ENCODE assay signal across 15 mouse cellular contexts in genomic region chr17:30279684-30280083, GRCm38 (mm10).
DNase-seq lines count a peak whose midpoint lies in the region; ATAC-seq and TF ChIP-seq lines count a peak whose summit lies in the region.
"Had no signal": no experiment of that assay in that cellular context is flagged by ENCODE, and none has a peak within 500 bp of the region (broad histone marks: within the 10 kb centered on the region; RNA-seq: fewer than 3 reads in every experiment).

No protein-coding gene starts in this region.

- TF ChIP-seq EP300 in CH12.LX (IDR thresholded peaks at IDR 0.05; ENCODE audit: low read length): no peak

- peak; percentile 29 for DNase-seq in embryonic facial prominence, embryonic 11.5 days (ENCODE audit: low spot score)
- DNase-seq in embryonic facial prominence, embryonic 10.5 days (ENCODE audit: low spot score): no peak
- DNase-seq in CH12.LX (ENCODE audit: extremely low read depth): no peak
- no peak for DNase-seq in adrenal gland, adult 18-20 months (ENCODE audit: low spot score in 2 of 2)
- DNase-seq in right cerebral cortex, postnatal 10 days (ENCODE audit: low spot score in 2 of 2): no peak
- DNase-seq: adrenal gland, postnatal 14 days; cerebellum, adult 2 months; heart, adult 2 months; layer of hippocampus, postnatal 36 days; lung, adult 2 months had no signal

- no peak overlapping the region for H3K4me3 ChIP-seq in embryonic facial prominence, embryonic 11.5 days (ENCODE audit: low read depth, low read length)
- no peak overlapping the region for H3K4me3 ChIP-seq in embryonic facial prominence, embryonic 10.5 days
- H3K4me3 ChIP-seq in CH12.LX (replicated peaks in 1 of 3; ENCODE audit: low read depth in 2 of 3, low read length in 2 of 3, poor library complexity in 1 of 3): peak overlapping the region in 2 of 3 experiments; percentile 24 to 32
- H3K4me3 ChIP-seq in forebrain, embryonic 15.5 days: no peak overlapping the region
- no peak overlapping the region for H3K4me3 ChIP-seq in midbrain, embryonic 12.5 days
- H3K4me3 ChIP-seq in intestine, embryonic 16.5 days (ENCODE audit: low read length): no peak overlapping the region
- H3K4me3 ChIP-seq: heart, adult 2 months; neural tube, embryonic 13.5 days had no signal

- H3K27ac ChIP-seq in embryonic facial prominence, embryonic 11.5 days (replicated peaks; ENCODE audit: low read depth, low read length): no peak overlapping the region
- H3K27ac ChIP-seq in embryonic facial prominence, embryonic 10.5 days (replicated peaks): no peak overlapping the region
- H3K27ac ChIP-seq in CH12.LX (ENCODE audit: insufficient read depth, low read depth): no peak overlapping the region
- no peak overlapping the region for H3K27ac ChIP-seq in forebrain, embryonic 15.5 days (replicated peaks)
- peak overlapping the region; percentile 79 for H3K27ac ChIP-seq in midbrain, embryonic 12.5 days (replicated peaks)
- no peak overlapping the region for H3K27ac ChIP-seq in intestine, embryonic 16.5 days (ENCODE audit: low read length)
- H3K27ac ChIP-seq: heart, adult 2 months had no signal

- H3K4me2 ChIP-seq in embryonic facial prominence, embryonic 11.5 days (ENCODE audit: low read depth, low read length): no peak overlapping the region
- H3K4me2 ChIP-seq in CH12.LX (ENCODE audit: insufficient read depth, low read depth, poor library complexity, severe bottlenecking): no peak overlapping the region
- H3K4me2 ChIP-seq in forebrain, embryonic 15.5 days (replicated peaks): no peak overlapping the region
- H3K4me2 ChIP-seq in midbrain, embryonic 12.5 days (replicated peaks): peak overlapping the region; percentile 25
- no peak overlapping the region for H3K4me2 ChIP-seq in intestine, embryonic 16.5 days (ENCODE audit: low read depth, low read length)
- H3K4me2 ChIP-seq: neural tube, embryonic 13.5 days had no signal

- H3K79me2 ChIP-seq in CH12.LX (replicated peaks; ENCODE audit: control insufficient read depth, extremely low read depth, insufficient read depth, poor library complexity, severe bottlenecking): no peaks in the 10 kb centered on the region

- no peak for TF ChIP-seq POLR2A in CH12.LX (IDR thresholded peaks at IDR 0.05; ENCODE audit: low read depth, low read length)

- WGBS in embryonic facial prominence, embryonic 11.5 days: 46% methylated on average over 5 of the region's 5 CpGs
- 50% methylated on average over 5 of the region's 5 CpGs for WGBS in embryonic facial prominence, embryonic 10.5 days
- 2% methylated on average over 5 of the region's 5 CpGs for WGBS in forebrain, embryonic 15.5 days
- WGBS in midbrain, embryonic 12.5 days: 9% methylated on average over 5 of the region's 5 CpGs
- WGBS in intestine, embryonic 16.5 days: 71% methylated on average over 5 of the region's 5 CpGs

- TF ChIP-seq RAD21 in CH12.LX (IDR thresholded peaks at IDR 0.05; ENCODE audit: low read depth, low read length): no peak

- dilution Hi-C loops in CH12.LX (cut with MboI; ENCODE audit: extremely low pct_ligation_motif_present, extremely low pct_unique_long_range_greater_than_20kb, low sequenced_read_pairs): no loop called here

- H3K9ac ChIP-seq in embryonic facial prominence, embryonic 11.5 days (replicated peaks; ENCODE audit: low read length): no peak overlapping the region
- no peak overlapping the region for H3K9ac ChIP-seq in CH12.LX (ENCODE audit: insufficient read depth, low read depth)
- no peak overlapping the region for H3K9ac ChIP-seq in forebrain, embryonic 15.5 days (replicated peaks)
- H3K9ac ChIP-seq in midbrain, embryonic 12.5 days (replicated peaks): no peak overlapping the region
- no peak overlapping the region for H3K9ac ChIP-seq in intestine, embryonic 16.5 days (ENCODE audit: low read depth, low read length)

- H3K27me3 ChIP-seq in embryonic facial prominence, embryonic 11.5 days (ENCODE audit: control insufficient read depth, insufficient read depth, low read length): no peaks in the 10 kb centered on the region
- H3K27me3 ChIP-seq in embryonic facial prominence, embryonic 10.5 days (replicated peaks; ENCODE audit: low read depth, poor library complexity, severe bottlenecking): no peaks in the 10 kb centered on the region
- no peaks in the 10 kb centered on the region for H3K27me3 ChIP-seq in CH12.LX (replicated peaks)
- no peaks in the 10 kb centered on the region for H3K27me3 ChIP-seq in forebrain, embryonic 15.5 days
- no peaks in the 10 kb centered on the region for H3K27me3 ChIP-seq in midbrain, embryonic 12.5 days
- H3K27me3 ChIP-seq in intestine, embryonic 16.5 days (replicated peaks; ENCODE audit: control insufficient read depth, insufficient read depth, low read length): no peaks in the 10 kb centered on the region
- H3K27me3 ChIP-seq: neural tube, embryonic 13.5 days had no signal

- no peaks in the 10 kb centered on the region for H3K4me1 ChIP-seq in embryonic facial prominence, embryonic 11.5 days (ENCODE audit: control insufficient read depth, insufficient read depth, low read length)
- peaks cover 37% of the 10 kb centered on the region for H3K4me1 ChIP-seq in embryonic facial prominence, embryonic 10.5 days
- H3K4me1 ChIP-seq in CH12.LX (ENCODE audit: control insufficient read depth in 1 of 2, insufficient read depth in 2 of 2): peaks cover 3 to 31% of the 10 kb centered on the region in 2 experiments; a peak in 3 of 4 replicates
- peaks cover 24% of the 10 kb centered on the region for H3K4me1 ChIP-seq in forebrain, embryonic 15.5 days
- H3K4me1 ChIP-seq in midbrain, embryonic 12.5 days: peaks cover 29% of the 10 kb centered on the region
- 0 out of 2 replicates have a peak, but pooled peaks cover 3% of the 10 kb centered on the region for H3K4me1 ChIP-seq in intestine, embryonic 16.5 days (ENCODE audit: control insufficient read depth, insufficient read depth, low read length)

- H3K9me3 ChIP-seq in embryonic facial prominence, embryonic 11.5 days (replicated peaks; ENCODE audit: control insufficient read depth, low read length): no peaks in the 10 kb centered on the region
- no peaks in the 10 kb centered on the region for H3K9me3 ChIP-seq in embryonic facial prominence, embryonic 10.5 days
- H3K9me3 ChIP-seq in CH12.LX (replicated peaks; ENCODE audit: low read length): no peaks in the 10 kb centered on the region
- H3K9me3 ChIP-seq in forebrain, embryonic 15.5 days: no peaks in the 10 kb centered on the region
- no peaks in the 10 kb centered on the region for H3K9me3 ChIP-seq in midbrain, embryonic 12.5 days
- H3K9me3 ChIP-seq in intestine, embryonic 16.5 days (ENCODE audit: control insufficient read depth, low read length): no peaks in the 10 kb centered on the region
- H3K9me3 ChIP-seq: neural tube, embryonic 13.5 days had no signal

- no peaks in the 10 kb centered on the region for H3K36me3 ChIP-seq in embryonic facial prominence, embryonic 11.5 days (replicated peaks; ENCODE audit: control insufficient read depth, insufficient read depth, low read depth, low read length)
- H3K36me3 ChIP-seq in embryonic facial prominence, embryonic 10.5 days (replicated peaks): no peaks in the 10 kb centered on the region
- H3K36me3 ChIP-seq in CH12.LX (replicated peaks in 1 of 2; ENCODE audit: control insufficient read depth in 1 of 2, insufficient read depth in 1 of 2, low read length in 1 of 2): peaks cover 0 to 9% of the 10 kb centered on the region in 2 experiments
- H3K36me3 ChIP-seq in forebrain, embryonic 15.5 days: no peaks in the 10 kb centered on the region
- H3K36me3 ChIP-seq in midbrain, embryonic 12.5 days: 0 out of 2 replicates have a peak, but pooled peaks cover under 1% of the 10 kb centered on the region
- no peaks in the 10 kb centered on the region for H3K36me3 ChIP-seq in intestine, embryonic 16.5 days (ENCODE audit: control insufficient read depth, insufficient read depth, low read length)
- H3K36me3 ChIP-seq: neural tube, embryonic 13.5 days had no signal

- TF ChIP-seq CTCF in CH12.LX (conservative IDR thresholded peaks at IDR 0.05 in 1 of 2, IDR thresholded peaks at IDR 0.05 in 1 of 2; ENCODE audit: low read depth in 2 of 2, low read length in 2 of 2): no peak

- in situ Hi-C loops in CH12.LX (cut with MboI; ENCODE audit: low pct_ligation_motif_present, low pct_unique_long_range_greater_than_20kb, low sequenced_read_pairs): no loop called here

- no peak for ATAC-seq in embryonic facial prominence, embryonic 11.5 days (replicated peaks; ENCODE audit: insufficient number of reproducible peaks, low FRiP score, low TSS enrichment, low read depth)
- ATAC-seq in forebrain, embryonic 15.5 days (replicated peaks): 0 out of 2 replicates have a peak, but pooled peaks have one; percentile 19
- peak; percentile 72 for ATAC-seq in midbrain, embryonic 12.5 days (ENCODE audit: low FRiP score, low read depth)
- no peak for ATAC-seq in intestine, embryonic 16.5 days
- ATAC-seq: inflammation-experienced regulatory T-cells, adult 6 months had no signal

TF ChIP-seq in CH12.LX, 34 proteins besides CTCF, POLR2A, EP300 and RAD21:
- TF ChIP-seq SMC3 (IDR thresholded peaks at IDR 0.05; ENCODE audit: low read depth, low read length): no peak
- TF ChIP-seq MEF2A (IDR thresholded peaks at IDR 0.05; ENCODE audit: borderline replicate concordance, low read depth, low read length): no peak
- no peak for TF ChIP-seq MXI1 (IDR thresholded peaks at IDR 0.05; ENCODE audit: low read depth, low read length)
- no peak for TF ChIP-seq ZNF384 (IDR thresholded peaks at IDR 0.05; ENCODE audit: low read depth, low read length)
- no peak for TF ChIP-seq TBP (conservative IDR thresholded peaks at IDR 0.05; ENCODE audit: low read depth, low read length)
- TF ChIP-seq CHD2 (IDR thresholded peaks at IDR 0.05; ENCODE audit: low read length): no peak
- no peak for TF ChIP-seq ZKSCAN1 (IDR thresholded peaks at IDR 0.05; ENCODE audit: borderline replicate concordance, low read depth, low read length)
- TF ChIP-seq E2F4 (IDR thresholded peaks at IDR 0.05; ENCODE audit: insufficient replicate concordance, low read depth, low read length): no peak
- TF ChIP-seq RCOR1 (conservative IDR thresholded peaks at IDR 0.05; ENCODE audit: low read depth, low read length): no peak
- TF ChIP-seq ZMIZ1 (IDR thresholded peaks at IDR 0.05; ENCODE audit: low read depth, low read length): no peak
- TF ChIP-seq PAX5 (IDR thresholded peaks at IDR 0.05; ENCODE audit: low read length): no peak
- TF ChIP-seq JUN (IDR thresholded peaks at IDR 0.05; ENCODE audit: insufficient read depth, low read depth, low read length): no peak
TF ChIP-seq in CH12.LX: peak in this region for 0.

Comparison
In these comparisons a context has a peak if more than half of its experiments do, and no peak if none do; other contexts are left out.
1. ATAC-seq: peak in forebrain, embryonic 15.5 days (single experiment) and midbrain, embryonic 12.5 days (single experiment); none in embryonic facial prominence, embryonic 11.5 days (single experiment) and intestine, embryonic 16.5 days (single experiment).
2. H3K4me3 ChIP-seq: peak in CH12.LX (2 of 3); none in embryonic facial prominence, embryonic 11.5 days (single experiment), embryonic facial prominence, embryonic 10.5 days (single experiment), forebrain, embryonic 15.5 days (single experiment), midbrain, embryonic 12.5 days (single experiment) and intestine, embryonic 16.5 days (single experiment).